Mouse (Mus musculus): ENCODE measurements around the gene Arhgef12.

- TF ChIP-seq MAFK (IDR thresholded peaks at IDR 0.05; ENCODE audit: insufficient read depth, low read depth, low read length) (no peak), HCFC1 (IDR thresholded peaks at IDR 0.05; ENCODE audit: borderline replicate concordance, insufficient read depth, low read length) (no peak), ZC3H11A (IDR thresholded peaks at IDR 0.05; ENCODE audit: borderline replicate concordance, low read depth, low read length) (no peak), CHD2 (IDR thresholded peaks at IDR 0.05; ENCODE audit: low read depth, low read length) (no peak), ZNF384 (IDR thresholded peaks at IDR 0.05; ENCODE audit: low read depth, low read length) (no peak)
Observed at GRCm38 (mm10) chr9:42997526-42997925, 109.5 kb downstream of the Arhgef12 start.

Data from ES-E14 (cell line).